Mouse (Mus musculus): ENCODE results near the gene Ptgir. TPM values are rescaled to one million over a fixed set of nuclear protein-coding genes. Genes with fewer than 3 reads are reported as not detected.

Gene Ptgir
- 1 to 10 TPM in 1 of 2 experiments, under 1 TPM in 1; 0.98 to 3.8 TPM for total RNA-seq (2021)
- 4.0 and 4.8 TPM in 2 replicates for polyA plus RNA-seq (2012; rRNA removed)
- long read RNA-seq, transcript Ptgir-202 (2 exons, 3,305 nt), result major isoform, 7 of 7 reads
- long read RNA-seq, partial matches to known transcripts, result 0 of 7 reads
- long read RNA-seq, other reads (novel, unspliced or antisense), result 0 of 7 reads

DNA sequence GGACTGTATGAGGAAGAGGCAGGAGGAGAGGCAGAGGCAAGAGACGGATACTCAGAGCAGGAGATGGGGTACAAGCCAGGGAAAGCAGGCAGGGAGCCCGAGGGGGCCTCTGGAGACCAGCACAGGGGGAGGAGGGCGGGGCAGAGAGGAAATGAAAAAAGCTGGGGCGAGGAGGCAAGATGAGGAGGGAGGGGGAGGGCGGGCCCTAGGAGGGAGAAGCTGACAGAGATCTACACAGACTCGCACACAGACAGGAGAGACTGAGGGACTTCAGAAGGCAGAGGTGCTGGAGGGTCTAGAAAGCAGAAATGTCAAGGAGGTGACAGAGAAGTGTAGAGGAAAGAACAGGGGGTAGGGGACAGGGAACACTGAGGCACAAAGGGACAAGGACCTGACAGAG lies at the start of gene Ptgir:
TSS of gene Ptgir (plus strand) at position 210 of the 400 bp plus-strand sequence.
- DNase-seq, result no peak

DNA sequence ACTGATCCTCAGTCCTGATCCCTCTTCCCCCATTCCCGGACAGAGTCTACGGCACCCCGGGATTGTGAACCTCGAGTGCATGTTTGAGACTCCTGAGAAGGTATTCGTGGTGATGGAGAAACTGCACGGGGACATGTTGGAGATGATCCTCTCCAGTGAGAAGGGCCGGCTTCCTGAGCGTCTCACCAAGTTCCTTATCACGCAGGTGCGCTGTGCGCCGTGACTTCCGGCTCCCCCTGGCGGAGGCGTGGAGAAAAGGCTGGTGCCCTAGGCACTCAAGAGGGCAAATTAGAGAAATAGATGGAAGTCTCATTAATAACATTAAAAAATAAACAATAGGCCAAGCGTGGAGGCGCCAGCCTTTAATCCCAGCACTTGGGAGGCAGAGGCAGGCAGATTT lies 48.0 kb upstream of the Ptgir start:
- DNase-seq, result peak; percentile 41

DNA sequence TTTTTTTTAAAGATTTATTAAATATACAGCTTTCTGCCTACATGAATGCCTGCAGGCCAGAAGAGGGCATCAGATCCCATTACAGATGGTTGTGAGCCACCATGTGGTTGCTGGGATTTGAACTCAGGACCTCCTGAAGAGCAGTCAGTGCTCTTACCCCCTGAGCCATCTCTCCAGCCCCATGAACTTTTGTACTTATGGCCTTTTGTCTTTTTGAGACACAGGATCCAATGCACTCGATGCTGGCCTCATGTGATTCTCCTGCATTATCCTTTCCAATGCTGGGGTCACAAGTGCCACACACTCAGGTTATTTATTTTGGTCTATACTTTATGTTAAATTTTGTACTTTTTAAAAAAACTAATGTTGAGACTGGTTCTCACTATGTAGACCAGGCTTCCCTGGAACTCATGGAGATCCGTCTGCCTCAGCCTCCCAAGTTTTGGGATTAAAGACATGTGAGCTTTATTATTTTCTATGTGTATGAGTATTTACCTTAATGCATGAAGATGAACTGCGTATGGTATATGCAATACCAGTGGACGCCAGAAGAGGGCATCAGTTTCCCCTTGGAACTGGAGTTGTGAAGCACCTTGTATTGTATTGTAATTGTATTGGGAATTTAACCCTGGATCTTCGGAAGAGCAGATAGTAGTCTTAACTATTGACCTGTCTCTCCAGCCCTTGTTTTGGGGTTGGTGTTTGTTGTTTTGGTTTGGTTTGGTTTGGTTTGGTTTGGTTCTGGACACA lies 46.2 kb upstream of the Ptgir start:
- DNase-seq, result no peak

DNA sequence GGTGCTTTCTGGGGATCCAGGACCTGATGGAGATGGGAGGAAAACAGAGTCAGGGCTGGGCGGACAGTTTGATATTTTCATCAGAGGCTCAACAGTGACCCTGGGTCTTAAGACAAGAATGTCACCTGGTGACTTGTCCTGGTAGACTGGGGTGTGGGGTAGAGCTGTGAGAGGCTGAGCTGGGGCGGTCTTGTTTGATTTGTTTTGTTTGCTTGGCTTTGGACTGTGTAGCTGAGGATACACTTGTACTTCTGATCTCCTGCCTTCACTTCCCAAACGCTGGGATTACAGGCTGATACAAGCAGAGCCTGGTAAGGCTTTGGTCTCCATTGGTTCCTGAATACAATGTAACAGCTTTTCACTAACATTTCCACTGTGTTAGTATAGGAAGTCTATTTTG lies 38.8 kb upstream of the Ptgir start:
- DNase-seq, result no peak

DNA sequence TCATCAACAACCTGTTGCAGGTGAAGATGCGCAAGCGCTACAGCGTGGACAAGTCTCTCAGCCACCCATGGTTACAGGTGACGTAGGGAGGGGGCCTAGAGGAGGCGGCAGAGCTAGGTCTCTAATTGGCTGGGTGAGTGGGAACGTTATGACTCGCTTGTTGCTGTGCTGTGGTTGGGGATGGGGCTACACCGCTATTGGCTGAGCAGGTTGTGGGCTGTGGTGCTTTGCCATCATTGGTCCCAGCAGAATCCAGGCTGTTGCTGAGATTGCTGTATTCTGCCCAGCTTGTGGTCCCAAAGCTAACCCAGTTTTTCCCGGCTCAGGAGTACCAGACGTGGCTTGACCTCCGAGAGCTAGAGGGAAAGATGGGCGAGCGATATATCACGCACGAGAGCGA lies 36.8 kb upstream of the Ptgir start:
- DNase-seq, result peak; percentile 54

DNA sequence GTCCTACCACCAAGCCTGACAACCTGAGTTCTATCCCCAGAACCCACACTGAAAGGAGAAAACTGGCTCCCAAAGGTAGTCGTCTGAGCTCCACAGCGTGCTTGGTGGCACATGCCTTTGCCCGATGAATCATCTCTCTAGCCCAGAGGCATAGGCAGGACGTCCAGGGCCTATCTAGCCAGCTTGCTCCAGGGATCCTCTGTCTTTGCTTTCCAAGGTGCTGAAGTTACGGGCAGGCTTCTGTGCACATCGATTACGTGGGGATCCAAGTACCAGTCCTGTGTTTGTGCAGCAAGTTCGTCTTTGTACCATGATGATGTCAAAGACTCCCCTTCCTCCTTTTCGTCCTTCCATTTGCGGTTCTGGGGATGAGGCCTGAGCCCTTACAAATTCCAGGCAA lies 34.7 kb upstream of the Ptgir start:
- DNase-seq, result no peak

DNA sequence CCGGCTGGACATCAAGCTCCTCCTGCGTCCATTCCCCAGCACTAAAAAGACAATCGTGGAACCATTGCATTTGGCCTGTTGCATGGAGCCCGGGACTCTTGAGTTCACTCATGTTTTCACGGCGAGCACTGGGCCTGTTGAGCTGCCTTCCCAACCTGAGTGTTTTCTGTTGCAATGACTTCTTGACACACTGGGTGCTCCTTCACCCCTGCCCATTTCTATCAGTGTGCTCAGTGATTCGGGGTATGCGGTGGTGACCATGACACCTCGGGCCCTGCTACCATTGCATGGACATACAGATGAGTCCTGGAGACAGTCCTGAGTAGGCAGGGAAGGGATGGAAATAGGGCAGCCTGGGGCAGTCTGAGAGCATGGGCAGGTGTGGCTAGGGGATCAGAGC lies 33.8 kb upstream of the Ptgir start:
- no peak for DNase-seq

DNA sequence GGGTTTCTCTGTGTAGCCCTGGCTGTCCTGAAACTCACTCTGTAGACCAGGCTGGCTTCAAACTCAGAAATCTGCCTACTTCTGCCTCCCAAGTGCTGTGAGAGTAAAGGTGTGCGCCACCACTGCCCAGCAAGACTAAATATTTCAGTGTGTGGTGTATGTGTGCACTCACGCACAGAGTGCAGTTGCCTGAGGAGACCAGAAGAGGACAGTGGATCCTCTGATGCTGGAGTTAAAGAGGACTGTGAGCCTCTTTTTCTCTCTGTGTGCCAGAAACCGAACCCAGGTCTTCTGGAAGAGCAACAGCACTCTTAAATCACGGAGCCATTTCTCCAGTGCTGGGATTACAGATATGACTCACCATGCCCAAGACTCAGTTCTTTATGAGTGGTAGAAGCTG lies 32.9 kb upstream of the Ptgir start:
- no peak for DNase-seq

DNA sequence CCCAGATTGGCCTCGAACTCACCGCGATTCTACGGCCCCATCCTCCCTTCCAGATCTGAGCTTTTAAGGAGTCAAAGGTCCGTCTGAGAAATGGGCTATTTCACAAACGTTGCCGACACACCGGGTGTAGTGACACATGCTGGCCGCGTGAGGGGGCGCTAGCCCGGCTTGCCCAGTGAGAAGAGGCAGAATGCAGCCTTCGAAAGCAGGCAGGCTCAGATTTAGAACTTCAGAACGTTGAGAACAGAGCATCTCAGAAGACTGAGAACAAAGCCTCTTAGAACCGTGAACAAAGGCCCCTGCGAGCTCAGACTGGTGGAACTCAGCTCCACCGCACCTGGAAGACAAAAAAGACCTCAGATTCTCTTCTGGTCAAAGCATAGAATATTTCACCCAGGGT lies 32.1 kb upstream of the Ptgir start:
- peak; percentile 80 for DNase-seq

DNA sequence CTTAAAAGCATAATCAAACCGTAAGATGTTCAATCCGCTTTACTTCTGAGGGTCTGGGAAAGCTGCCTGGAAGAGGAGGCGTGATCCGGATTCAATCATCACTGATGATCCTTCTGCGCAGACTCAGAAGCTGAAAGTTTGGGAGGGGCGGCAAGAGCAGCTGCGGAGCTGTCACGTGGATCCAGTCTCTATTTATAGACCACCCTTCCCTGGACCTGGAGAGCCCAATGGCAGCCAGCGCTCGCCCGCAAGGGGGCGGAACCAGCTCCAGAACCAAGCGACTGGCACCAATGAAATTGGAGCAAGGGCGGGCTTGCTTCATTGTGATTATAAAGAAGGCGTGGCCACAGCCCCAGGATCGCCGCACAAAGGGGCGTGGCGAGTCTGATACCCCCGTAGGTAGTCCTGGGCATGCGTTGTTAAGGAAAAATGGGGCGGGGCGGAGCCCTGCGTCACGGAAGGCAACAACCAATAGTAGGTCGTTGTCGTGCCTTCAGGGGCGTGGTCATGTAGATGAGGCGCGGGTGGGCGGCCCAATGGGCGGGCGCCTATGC lies 31.5 kb upstream of the Ptgir start:
- peak; percentile 100 for DNase-seq

DNA sequence AGATGAGACGGTGACA lies 31.2 kb upstream of the Ptgir start, which contains the start of gene Dact3:
TSS of gene Dact3 (plus strand) at position 8 of the 16 bp plus-strand sequence.
- no peak for DNase-seq

DNA sequence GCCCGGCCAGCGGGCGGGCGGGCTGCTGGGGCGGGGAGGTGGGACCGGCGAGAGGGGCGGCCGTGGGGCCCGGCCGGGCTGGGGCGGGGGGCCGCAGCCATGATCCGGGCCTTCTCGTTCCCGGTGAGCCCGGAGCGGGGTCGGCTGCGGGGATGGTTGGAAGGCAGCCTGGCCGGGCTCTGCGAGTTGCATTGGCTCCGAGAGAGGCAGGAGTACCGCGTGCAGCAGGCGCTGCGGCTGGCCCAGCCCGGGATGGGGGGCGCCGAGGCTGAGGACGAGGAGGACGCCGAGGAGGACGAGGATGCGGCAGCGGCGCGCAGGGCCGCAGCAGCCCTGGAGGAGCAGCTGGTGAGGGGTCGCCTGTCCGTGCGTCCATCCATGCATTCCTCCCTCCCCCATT lies 31.0 kb upstream of the Ptgir start:
- DNase-seq, result no peak

DNA sequence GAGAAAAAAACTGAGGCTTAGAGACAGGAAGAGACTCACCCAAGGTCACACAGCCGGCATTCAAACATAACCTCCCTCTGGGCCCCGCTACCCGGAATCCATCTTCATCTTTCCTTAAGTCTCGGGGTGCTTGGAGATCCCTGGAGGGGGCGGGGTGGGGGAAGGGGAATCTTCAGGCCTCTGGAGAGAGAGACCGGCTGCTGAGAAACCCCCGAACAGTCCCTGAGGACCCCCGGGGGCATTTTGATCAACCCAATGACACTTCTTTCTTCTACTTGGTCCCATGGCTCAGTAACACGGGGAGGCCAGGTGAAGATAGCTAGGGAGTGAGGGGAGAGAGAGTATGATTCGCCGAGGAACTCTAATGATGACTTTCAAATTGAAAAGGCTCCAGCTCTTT lies 30.3 kb upstream of the Ptgir start:
- no peak for DNase-seq

DNA sequence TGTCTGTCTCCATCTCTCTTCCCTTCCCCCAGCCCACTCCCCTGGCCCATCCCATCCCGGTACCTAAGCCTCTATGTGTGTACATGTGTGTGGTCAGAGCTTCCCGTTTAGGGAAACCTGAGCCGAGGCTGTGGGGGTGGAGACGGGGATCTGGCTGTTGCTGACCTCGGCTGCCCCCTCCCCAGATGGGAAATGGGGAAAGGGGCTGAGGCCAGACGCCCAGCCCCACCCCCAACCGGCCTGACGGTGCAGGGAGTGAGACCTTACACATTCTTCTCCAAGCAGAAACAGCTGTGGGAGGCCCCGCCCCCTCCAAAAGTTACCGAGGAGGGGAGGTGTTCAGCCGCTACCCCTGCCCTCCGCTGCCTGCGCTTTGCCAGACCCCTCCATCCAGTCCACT lies 29.7 kb upstream of the Ptgir start:
- DNase-seq, result no peak

DNA sequence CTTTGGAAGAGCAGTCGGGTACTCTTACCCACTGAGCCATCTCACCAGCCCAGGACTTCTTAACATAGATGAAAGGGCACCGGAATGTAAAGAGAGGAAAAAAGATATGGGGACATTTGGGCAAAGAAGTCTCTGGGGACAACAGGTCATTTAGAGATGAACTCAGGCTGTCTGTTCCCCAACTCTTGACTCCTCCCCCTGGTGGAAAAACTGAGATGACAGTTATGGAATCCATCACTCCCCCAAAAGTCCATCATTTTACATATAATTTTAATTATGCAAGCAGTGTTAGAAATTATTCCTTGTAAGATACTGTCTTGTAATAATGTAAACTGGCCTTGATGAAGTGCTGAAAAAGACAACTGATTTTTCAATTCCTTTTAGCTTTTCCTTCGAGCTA lies 28.6 kb upstream of the Ptgir start:
- no peak for DNase-seq

DNA sequence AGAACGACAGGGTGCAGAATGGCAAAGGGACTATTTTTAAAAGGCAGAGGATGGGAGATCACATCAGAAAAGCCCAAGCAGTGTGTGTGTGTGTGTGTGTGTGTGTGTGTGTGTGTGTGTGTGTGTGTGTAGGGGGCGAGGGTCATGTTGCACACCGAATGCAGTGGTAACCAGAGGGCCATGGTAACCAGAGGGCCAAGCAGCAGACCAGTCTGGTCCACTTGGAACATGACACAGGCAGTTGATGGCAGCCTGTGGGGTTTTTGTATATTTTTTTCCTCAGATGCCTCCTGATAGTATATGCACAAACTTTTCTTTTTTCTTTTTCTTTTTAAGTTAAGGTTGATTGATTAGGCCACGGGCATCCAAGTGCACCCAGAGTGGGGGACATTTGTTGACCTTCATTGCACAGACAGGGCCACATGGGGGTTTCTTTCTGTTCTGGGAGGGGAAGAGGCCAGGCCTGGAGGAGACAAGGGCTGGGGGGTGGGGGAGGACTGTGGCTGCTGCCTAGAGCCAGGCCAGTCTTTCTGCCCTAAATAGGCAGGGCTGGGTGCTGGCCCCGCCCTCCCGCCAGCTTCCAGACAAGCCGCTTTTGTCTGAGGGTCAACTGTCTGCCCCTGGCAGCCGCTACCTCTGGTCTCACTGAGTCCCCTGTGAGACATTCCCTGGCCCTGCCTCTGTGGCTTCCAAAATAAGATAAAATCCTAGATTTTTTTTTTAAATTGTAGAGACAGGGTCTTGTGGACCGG lies 26.3 kb upstream of the Ptgir start:
- no peak for DNase-seq

DNA sequence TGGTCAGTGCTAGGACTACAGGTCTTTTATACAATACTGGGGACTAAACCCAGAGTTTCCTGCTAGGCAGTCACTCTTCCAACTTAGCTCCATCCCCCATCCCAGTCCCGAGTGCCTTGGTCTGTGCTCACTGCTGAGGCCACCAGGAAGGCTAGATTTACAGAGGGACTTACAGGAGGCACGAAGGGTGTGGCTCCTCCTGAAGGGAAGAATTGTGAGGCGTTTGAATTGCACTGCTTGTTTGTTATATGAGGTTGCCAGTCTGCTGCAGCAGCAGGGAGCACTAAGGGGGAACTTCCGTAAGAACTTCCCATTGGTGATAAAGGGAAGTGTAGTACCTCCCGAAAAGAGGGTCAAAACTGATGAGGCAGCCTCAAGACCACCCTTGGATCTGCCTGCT lies 25.7 kb upstream of the Ptgir start:
- no peak for DNase-seq

DNA sequence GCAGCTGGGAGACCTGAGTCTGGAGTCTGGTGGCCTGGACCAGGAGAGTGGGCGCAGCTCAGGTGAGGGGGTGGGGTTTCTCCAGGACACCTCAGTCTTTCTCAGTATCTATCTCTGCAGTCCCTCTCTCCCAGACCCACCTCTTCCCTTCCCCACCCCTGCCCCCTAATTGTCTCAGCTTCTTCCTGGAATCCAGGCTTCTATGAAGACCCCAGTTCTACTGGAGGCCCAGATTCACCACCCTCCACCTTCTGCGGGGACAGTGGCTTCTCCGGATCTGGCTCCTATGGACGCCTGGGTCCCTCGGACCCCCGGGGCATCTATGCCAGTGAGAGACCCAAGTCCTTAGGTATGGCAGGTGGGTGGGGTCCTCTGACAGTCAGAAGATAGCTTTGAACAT lies 23.1 kb upstream of the Ptgir start:
- no peak for DNase-seq

DNA sequence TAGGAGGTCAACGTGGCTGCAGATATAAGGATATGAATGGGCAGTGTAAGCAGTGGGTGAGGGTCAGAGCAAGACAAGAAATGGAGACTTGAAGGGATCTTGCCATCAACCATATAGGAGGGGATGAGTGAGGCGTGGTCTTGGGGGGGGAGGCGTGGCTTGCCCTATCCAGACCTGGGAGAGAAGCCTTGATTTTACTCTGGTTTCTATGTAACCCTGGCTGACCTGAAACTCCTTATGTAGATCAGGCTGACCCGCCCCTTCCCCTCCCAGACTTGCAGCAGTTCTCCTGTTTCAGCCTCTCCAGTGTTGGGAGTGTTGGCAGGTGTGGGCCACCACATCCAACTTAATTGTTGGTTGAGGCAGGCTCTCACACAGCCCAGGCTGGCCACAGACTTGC lies 22.0 kb upstream of the Ptgir start:
- no peak for DNase-seq

DNA sequence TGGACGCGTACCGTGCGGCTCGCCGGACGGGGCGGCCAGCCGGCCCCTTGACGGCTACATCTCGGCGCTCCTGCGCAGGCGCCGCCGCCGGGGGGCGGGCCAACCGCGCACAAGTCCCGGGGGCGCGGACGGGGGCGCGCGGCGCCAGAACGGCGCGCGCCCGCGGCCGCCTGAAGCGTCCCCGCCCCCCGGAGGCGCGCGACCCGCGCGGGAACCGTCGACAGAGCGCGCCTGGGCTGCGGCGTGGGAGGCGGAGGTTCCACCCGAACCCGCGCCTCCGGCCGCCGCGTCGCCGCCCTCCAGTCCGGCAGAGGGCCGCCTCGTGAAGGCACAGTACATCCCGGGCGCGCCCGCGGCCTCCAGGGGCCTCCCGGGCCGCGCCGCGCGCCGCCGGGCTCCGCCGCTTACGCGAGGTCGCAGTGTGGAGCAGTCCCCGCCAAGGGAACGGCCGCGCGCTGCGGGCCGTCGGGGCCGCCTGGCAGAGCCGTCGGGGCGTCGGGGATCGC lies 21.0 kb upstream of the Ptgir start:
- DNase-seq, result no peak

DNA sequence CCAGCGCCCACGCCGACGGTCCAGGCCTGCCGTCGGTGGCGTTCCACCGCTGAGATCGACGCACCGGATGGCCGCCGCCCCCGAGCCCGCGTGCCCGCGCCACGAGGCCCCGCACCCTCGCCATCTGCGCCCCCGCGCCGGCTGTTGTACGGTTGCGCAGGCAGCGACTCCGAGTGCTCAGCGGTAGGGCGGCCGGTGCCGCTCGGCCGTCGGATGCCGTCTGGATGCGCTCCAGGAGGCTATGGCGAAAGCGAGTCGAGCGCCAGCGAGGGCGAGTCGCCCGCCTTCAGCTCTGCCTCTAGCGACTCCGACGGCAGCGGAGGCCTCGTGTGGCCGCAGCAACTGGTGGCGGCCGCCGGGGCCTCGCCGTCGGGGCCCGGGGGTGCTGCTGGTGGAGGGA lies 20.4 kb upstream of the Ptgir start:
- DNase-seq, result no peak

DNA sequence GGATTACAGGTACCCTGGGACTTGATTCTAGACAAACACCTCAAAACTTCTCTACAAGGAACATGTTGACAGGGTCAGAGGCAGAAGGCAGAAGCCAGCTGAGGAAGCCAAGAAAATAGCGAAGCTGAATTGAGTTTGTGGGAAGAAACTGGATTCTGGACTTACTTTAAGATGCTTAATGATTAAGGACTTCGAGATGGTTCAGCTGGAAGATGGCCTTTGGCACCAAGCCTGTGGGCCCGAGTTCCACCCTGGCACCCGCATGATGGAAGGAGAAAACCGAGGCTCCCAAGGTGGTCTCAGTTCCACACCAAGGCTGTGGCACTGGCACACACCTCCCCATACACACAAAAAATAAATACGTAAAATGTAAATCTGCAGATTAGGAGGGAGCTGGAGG lies 15.8 kb upstream of the Ptgir start:
- no peak for DNase-seq

DNA sequence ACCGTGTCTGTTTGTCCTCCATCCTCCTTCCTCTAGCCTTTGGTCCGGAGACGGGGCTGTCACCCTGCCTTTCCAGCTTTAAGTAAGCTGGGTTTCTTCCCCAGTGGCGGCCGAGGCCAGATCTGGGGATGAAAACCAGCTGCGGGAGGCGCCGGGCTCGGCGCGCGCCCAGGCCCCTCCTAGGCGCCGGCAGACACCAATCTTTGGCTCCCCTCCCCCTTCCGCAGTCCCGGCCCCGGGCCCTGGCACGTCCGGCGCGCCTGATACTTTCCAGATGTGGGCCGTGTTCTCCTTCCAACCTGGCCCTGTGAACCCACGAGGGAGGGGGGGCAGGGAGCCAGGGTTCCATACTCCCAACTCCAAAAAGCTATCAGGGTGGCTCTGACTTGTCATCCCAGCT lies 15.3 kb upstream of the Ptgir start:
- DNase-seq, result peak; percentile 71

Measured in adrenal gland, adult 2 months (tissue).